Mouse (Mus musculus): ENCODE data around the gene Sh3pxd2a. TPM values are rescaled to one million over a fixed set of nuclear protein-coding genes. Genes with fewer than 3 reads are reported as not detected.

The Sh3pxd2a gene
- total and polyA plus RNA-seq, 3 experiments = 3.9 to 11.3 TPM; not detected in 1

- no peak overlapping the region for H3K9ac ChIP-seq (ENCODE audit: control insufficient read depth, low read depth, low read length, poor library complexity, severe bottlenecking)
- TF ChIP-seq TAL1 (IDR thresholded peaks at IDR 0.05; ENCODE audit: low read length) (no peak), ZC3H11A (IDR thresholded peaks at IDR 0.05; ENCODE audit: low read depth, low read length) (no peak), RCOR1 (IDR thresholded peaks at IDR 0.05; ENCODE audit: low read depth, low read length) (no peak), POLR2AphosphoS5 (IDR thresholded peaks at IDR 0.05; ENCODE audit: borderline replicate concordance, low read depth, low read length) (no peak), MYC (IDR thresholded peaks at IDR 0.05; ENCODE audit: low read depth, low read length) (no peak), MAFK (IDR thresholded peaks at IDR 0.05; ENCODE audit: borderline replicate concordance, low read depth, low read length) (no peak), USF2 (IDR thresholded peaks at IDR 0.05; ENCODE audit: borderline replicate concordance in 1 of 2, insufficient read depth in 1 of 2, low read depth in 1 of 2, low read length in 2 of 2) (no peak), CTCF (IDR thresholded peaks at IDR 0.05 in 2 of 3, conservative IDR thresholded peaks at IDR 0.05 in 1 of 3; ENCODE audit: control insufficient read depth in 1 of 3, insufficient read depth in 1 of 3, low read depth in 2 of 3, low read length in 3 of 3, poor library complexity in 1 of 3, severe bottlenecking in 1 of 3) (no peak), NRF1 (IDR thresholded peaks at IDR 0.05; ENCODE audit: insufficient read depth, low read depth, low read length, poor library complexity, severe bottlenecking) (no peak), GABPA (IDR thresholded peaks at IDR 0.05; ENCODE audit: low read depth, low read length) (no peak), ZNF384 (IDR thresholded peaks at IDR 0.05; ENCODE audit: low read depth, low read length) (no peak), MEF2A (IDR thresholded peaks at IDR 0.05; ENCODE audit: extremely low read depth, insufficient replicate concordance, low read depth, low read length, poor library complexity, severe bottlenecking) (no peak), SMC3 (IDR thresholded peaks at IDR 0.05; ENCODE audit: low read depth, low read length) (no peak), USF1 (IDR thresholded peaks at IDR 0.05; ENCODE audit: low read depth, low read length) (no peak)
- no peaks in the 10 kb centered on the region for H3K36me3 ChIP-seq (ENCODE audit: control insufficient read depth in 1 of 2, insufficient read depth in 2 of 2, low read length in 2 of 2)
- H3K27me3 ChIP-seq (ENCODE audit: control insufficient read depth in 1 of 2, insufficient read depth in 2 of 2, low read length in 2 of 2) = no peaks in the 10 kb centered on the region
- DNase-seq (ENCODE audit: low read depth, low spot score) = no peak
- no peaks in the 10 kb centered on the region for H3K79me2 ChIP-seq (ENCODE audit: control insufficient read depth, insufficient read depth, low read length, poor library complexity)
- H3K9me3 ChIP-seq (replicated peaks; ENCODE audit: insufficient read depth, low read length) = no peaks in the 10 kb centered on the region
- H3K4me3 ChIP-seq (ENCODE audit: control insufficient read depth in 1 of 2, insufficient read depth in 1 of 2, low read depth in 2 of 2, low read length in 2 of 2) = no peak overlapping the region
- no peak overlapping the region for H3K27ac ChIP-seq (ENCODE audit: control insufficient read depth, low read depth, low read length)
- H3K4me1 ChIP-seq (ENCODE audit: control insufficient read depth in 1 of 2, insufficient read depth in 2 of 2, low read length in 2 of 2) = peaks cover 0 to 5% of the 10 kb centered on the region in 2 experiments; a peak in 2 of 4 replicates
These were observed 115.7 kb downstream of the Sh3pxd2a start for GRCm38 (mm10) chr19:47348395-47349016.

GRCm38 (mm10) chr19:47347021-47347643 is 117.1 kb downstream of the Sh3pxd2a start:
- Histone ChIP-seq H3K79me2 (ENCODE audit: control insufficient read depth, insufficient read depth, low read length, poor library complexity) (no peaks in the 10 kb centered on the region), H3K4me3 (ENCODE audit: control insufficient read depth in 1 of 2, insufficient read depth in 1 of 2, low read depth in 2 of 2, low read length in 2 of 2) (no peak overlapping the region), H3K9ac (ENCODE audit: control insufficient read depth, low read depth, low read length, poor library complexity, severe bottlenecking) (no peak overlapping the region), H3K4me1 (ENCODE audit: control insufficient read depth in 1 of 2, insufficient read depth in 2 of 2, low read length in 2 of 2) (peaks cover 0 to 5% of the 10 kb centered on the region in 2 experiments; a peak in 2 of 4 replicates), H3K27me3 (ENCODE audit: control insufficient read depth in 1 of 2, insufficient read depth in 2 of 2, low read length in 2 of 2) (no peaks in the 10 kb centered on the region), H3K27ac (ENCODE audit: control insufficient read depth, low read depth, low read length) (no peak overlapping the region), H3K36me3 (ENCODE audit: control insufficient read depth in 1 of 2, insufficient read depth in 2 of 2, low read length in 2 of 2) (no peaks in the 10 kb centered on the region), H3K9me3 (replicated peaks; ENCODE audit: insufficient read depth, low read length) (no peaks in the 10 kb centered on the region)
- DNase-seq (ENCODE audit: low read depth, low spot score) = no peak
- no peak for TF ChIP-seq ZC3H11A (IDR thresholded peaks at IDR 0.05; ENCODE audit: low read depth, low read length)
- no peak for TF ChIP-seq ZMIZ1 (IDR thresholded peaks at IDR 0.05; ENCODE audit: low read depth, low read length)
- no peak for TF ChIP-seq MAZ (IDR thresholded peaks at IDR 0.05; ENCODE audit: low read depth, low read length)
- no peak for TF ChIP-seq JUND (IDR thresholded peaks at IDR 0.05; ENCODE audit: low read depth, low read length)
- TF ChIP-seq SIN3A (IDR thresholded peaks at IDR 0.05; ENCODE audit: low read length) = no peak
- no peak for TF ChIP-seq ZKSCAN1 (IDR thresholded peaks at IDR 0.05; ENCODE audit: low read depth, low read length)
- no peak for TF ChIP-seq UBTF (IDR thresholded peaks at IDR 0.05; ENCODE audit: borderline replicate concordance, insufficient read depth, low read depth, low read length)
- TF ChIP-seq KAT2A (conservative IDR thresholded peaks at IDR 0.05; ENCODE audit: low read depth, low read length) = no peak
- TF ChIP-seq MYB (IDR thresholded peaks at IDR 0.05; ENCODE audit: low read depth, low read length) = no peak
- no peak for TF ChIP-seq USF2 (IDR thresholded peaks at IDR 0.05; ENCODE audit: borderline replicate concordance in 1 of 2, insufficient read depth in 1 of 2, low read depth in 1 of 2, low read length in 2 of 2)
- TF ChIP-seq TCF12 (IDR thresholded peaks at IDR 0.05; ENCODE audit: low read depth, low read length) = no peak
